Mouse (Mus musculus): ENCODE results near the gene Atp10b. TPM values are rescaled to one million over a fixed set of nuclear protein-coding genes. Genes with fewer than 3 reads are reported as not detected.
"Not testable (repeated sequence)": the region's sequence is repeated elsewhere in the genome, so short reads cannot be mapped to it uniquely, and the experiment has no call there.

The Atp10b gene
- polyA plus RNA-seq, 1 experiment from 2014 or later: 3.3 TPM

GRCm38 (mm10) chr11:43144178-43144577 is 5.5 kb upstream of the Atp10b start:
- no peaks in the 10 kb centered on the region for H3K36me3 ChIP-seq (ENCODE audit: control insufficient read depth, insufficient read depth)
- H3K9me3 ChIP-seq (ENCODE audit: control insufficient read depth): no peaks in the 10 kb centered on the region
- no peak overlapping the region for H3K4me3 ChIP-seq (ENCODE audit: low read depth, low read length)
- no peak overlapping the region for H3K27ac ChIP-seq (ENCODE audit: low read depth, low read length)
- peak; percentile 92 for ATAC-seq
- H3K4me2 ChIP-seq (replicated peaks; ENCODE audit: low read depth): no peak overlapping the region
- no peak for TF ChIP-seq CTCF (IDR thresholded peaks at IDR 0.05; ENCODE audit: low read depth)
- H3K4me1 ChIP-seq (replicated peaks; ENCODE audit: control insufficient read depth, insufficient read depth, low read length): no peaks in the 10 kb centered on the region
- 76% methylated on average over 1 of the region's 1 CpGs for WGBS
- H3K27me3 ChIP-seq (replicated peaks; ENCODE audit: control insufficient read depth, insufficient read depth, low read length): no peaks in the 10 kb centered on the region
- no peak overlapping the region for H3K9ac ChIP-seq (ENCODE audit: low read depth, low read length)

- not testable (repeated sequence) for H3K4me3 ChIP-seq (ENCODE audit: low read depth, low read length); H3K4me1 ChIP-seq (replicated peaks; ENCODE audit: control insufficient read depth, insufficient read depth, low read length); H3K9me3 ChIP-seq (ENCODE audit: control insufficient read depth); H3K9ac ChIP-seq (ENCODE audit: low read depth, low read length); H3K36me3 ChIP-seq (ENCODE audit: control insufficient read depth, insufficient read depth); H3K4me2 ChIP-seq (replicated peaks; ENCODE audit: low read depth); H3K27ac ChIP-seq (ENCODE audit: low read depth, low read length); H3K27me3 ChIP-seq (replicated peaks; ENCODE audit: control insufficient read depth, insufficient read depth, low read length)
- 17% methylated on average over 2 of the region's 2 CpGs for WGBS
- peak; percentile 73; the same call in 1 of the 2 replicates for ATAC-seq
These were observed 4.8 kb upstream of the Atp10b start for GRCm38 (mm10) chr11:43144882-43145281.

GRCm38 (mm10) chr11:43147380-43147779 is 2.3 kb upstream of the Atp10b start:
- Histone ChIP-seq H3K36me3 (ENCODE audit: control insufficient read depth, insufficient read depth) (no peaks in the 10 kb centered on the region), H3K4me2 (replicated peaks; ENCODE audit: low read depth) (no peak overlapping the region), H3K4me3 (ENCODE audit: low read depth, low read length) (no peak overlapping the region), H3K9ac (ENCODE audit: low read depth, low read length) (no peak overlapping the region), H3K9me3 (ENCODE audit: control insufficient read depth) (no peaks in the 10 kb centered on the region), H3K27me3 (replicated peaks; ENCODE audit: control insufficient read depth, insufficient read depth, low read length) (no peaks in the 10 kb centered on the region), H3K27ac (ENCODE audit: low read depth, low read length) (no peak overlapping the region), H3K4me1 (replicated peaks; ENCODE audit: control insufficient read depth, insufficient read depth, low read length) (no peaks in the 10 kb centered on the region)
- WGBS: 82% methylated on average over 2 of the region's 2 CpGs
- no peak for TF ChIP-seq CTCF (IDR thresholded peaks at IDR 0.05; ENCODE audit: low read depth)
- no peak for ATAC-seq

GRCm38 (mm10) chr11:43148341-43148740 is 1.3 kb upstream of the Atp10b start:
- H3K4me3 ChIP-seq (ENCODE audit: low read depth, low read length): no peak overlapping the region
- no peak overlapping the region for H3K4me2 ChIP-seq (replicated peaks; ENCODE audit: low read depth)
- H3K36me3 ChIP-seq (ENCODE audit: control insufficient read depth, insufficient read depth): no peaks in the 10 kb centered on the region
- 39% methylated on average over 1 of the region's 1 CpGs for WGBS
- no peak overlapping the region for H3K9ac ChIP-seq (ENCODE audit: low read depth, low read length)
- TF ChIP-seq CTCF (IDR thresholded peaks at IDR 0.05; ENCODE audit: low read depth): no peak
- ATAC-seq: peak; percentile 59
- no peaks in the 10 kb centered on the region for H3K9me3 ChIP-seq (ENCODE audit: control insufficient read depth)
- no peaks in the 10 kb centered on the region for H3K27me3 ChIP-seq (replicated peaks; ENCODE audit: control insufficient read depth, insufficient read depth, low read length)
- H3K4me1 ChIP-seq (replicated peaks; ENCODE audit: control insufficient read depth, insufficient read depth, low read length): no peaks in the 10 kb centered on the region
- H3K27ac ChIP-seq (ENCODE audit: low read depth, low read length): no peak overlapping the region

GRCm38 (mm10) chr11:43155004-43155403 is 5.3 kb downstream of the Atp10b start:
- ATAC-seq: peak; percentile 62

GRCm38 (mm10) chr11:43155417-43155816 is 5.7 kb downstream of the Atp10b start:
- peak; percentile 94 for ATAC-seq
- no peak overlapping the region for H3K27ac ChIP-seq (ENCODE audit: low read depth, low read length)
- 42% methylated on average over 2 of the region's 2 CpGs for WGBS
- no peak overlapping the region for H3K9ac ChIP-seq (ENCODE audit: low read depth, low read length)
- H3K36me3 ChIP-seq (ENCODE audit: control insufficient read depth, insufficient read depth): no peaks in the 10 kb centered on the region
- peak overlapping the region; percentile 28 for H3K4me3 ChIP-seq (ENCODE audit: low read depth, low read length)
- peak overlapping the region; percentile 53 for H3K4me2 ChIP-seq (replicated peaks; ENCODE audit: low read depth)
- H3K27me3 ChIP-seq (replicated peaks; ENCODE audit: control insufficient read depth, insufficient read depth, low read length): no peaks in the 10 kb centered on the region
- no peaks in the 10 kb centered on the region for H3K9me3 ChIP-seq (ENCODE audit: control insufficient read depth)
- TF ChIP-seq CTCF (IDR thresholded peaks at IDR 0.05; ENCODE audit: low read depth): peak; percentile 50
- peaks cover 10% of the 10 kb centered on the region; the same call in 1 of the 2 replicates for H3K4me1 ChIP-seq (replicated peaks; ENCODE audit: control insufficient read depth, insufficient read depth, low read length)

More at GRCm38 (mm10) chr11:43155004-43155403, 5.3 kb downstream of the Atp10b start:
- H3K9ac ChIP-seq (ENCODE audit: low read depth, low read length): no peak overlapping the region
- no peaks in the 10 kb centered on the region for H3K36me3 ChIP-seq (ENCODE audit: control insufficient read depth, insufficient read depth)
- H3K9me3 ChIP-seq (ENCODE audit: control insufficient read depth): no peaks in the 10 kb centered on the region
- 89% methylated on average over 1 of the region's 1 CpGs for WGBS
- H3K4me2 ChIP-seq (replicated peaks; ENCODE audit: low read depth): no peak overlapping the region
- no peaks in the 10 kb centered on the region for H3K27me3 ChIP-seq (replicated peaks; ENCODE audit: control insufficient read depth, insufficient read depth, low read length)
- no peak overlapping the region for H3K27ac ChIP-seq (ENCODE audit: low read depth, low read length)
- H3K4me3 ChIP-seq (ENCODE audit: low read depth, low read length): no peak overlapping the region
- peaks cover 8% of the 10 kb centered on the region; the same call in 1 of the 2 replicates for H3K4me1 ChIP-seq (replicated peaks; ENCODE audit: control insufficient read depth, insufficient read depth, low read length)
- TF ChIP-seq CTCF (IDR thresholded peaks at IDR 0.05; ENCODE audit: low read depth): peak; percentile 59

GRCm38 (mm10) chr11:43158814-43159213 is 9.1 kb downstream of the Atp10b start:
- ATAC-seq: no peak
- Histone ChIP-seq H3K4me3 (ENCODE audit: low read depth, low read length) (no peak overlapping the region), H3K27me3 (replicated peaks; ENCODE audit: control insufficient read depth, insufficient read depth, low read length) (no peaks in the 10 kb centered on the region)

More at GRCm38 (mm10) chr11:43158814-43159213, 9.1 kb downstream of the Atp10b start:
- peaks cover 10% of the 10 kb centered on the region; the same call in 1 of the 2 replicates for H3K4me1 ChIP-seq (replicated peaks; ENCODE audit: control insufficient read depth, insufficient read depth, low read length)
- H3K9ac ChIP-seq (ENCODE audit: low read depth, low read length): no peak overlapping the region
- H3K9me3 ChIP-seq (ENCODE audit: control insufficient read depth): no peaks in the 10 kb centered on the region
- H3K4me2 ChIP-seq (replicated peaks; ENCODE audit: low read depth): peak overlapping the region; percentile 53
- H3K36me3 ChIP-seq (ENCODE audit: control insufficient read depth, insufficient read depth): no peaks in the 10 kb centered on the region
- TF ChIP-seq CTCF (IDR thresholded peaks at IDR 0.05; ENCODE audit: low read depth): no peak
- no peak overlapping the region for H3K27ac ChIP-seq (ENCODE audit: low read depth, low read length)
- 66% methylated on average over 1 of the region's 1 CpGs for WGBS
